Mouse (Mus musculus) CH12.LX (cell line): Measurements from ENCODE around the gene Gm20388.

ENCODE experiments used
- POLR2A ChIP-seq: IDR thresholded peaks from 2 replicates; pipeline ENCODE4 v1.6.1; 2011; ENCODE audit warnings: low read depth, mild to moderate bottlenecking, improper control_type of control experiment, low read length
- USF1 ChIP-seq: IDR thresholded peaks from 2 replicates; pipeline ENCODE4 v1.6.1; 2014; ENCODE audit warnings: low read depth, mild to moderate bottlenecking, inconsistent platforms, low read length, improper control_type of control experiment

GRCm38 (mm10) chr8:120979210-120979609, 1068.6 kb downstream of the Gm20388 start:
- TF ChIP-seq USF1 (no peak), POLR2A (no peak)
